Mouse (Mus musculus): ENCODE measurements around the gene Scrn1. TPM values are rescaled to one million over a fixed set of nuclear protein-coding genes. Genes with fewer than 3 reads are reported as not detected.

The Scrn1 gene
- polyA plus RNA-seq, 1 experiment from 2014 or later: 3.4 TPM

GRCm38 (mm10) chr6:54563561-54563960 lies 2.7 kb downstream of the Scrn1 start:
- TF ChIP-seq CTCF (IDR thresholded peaks at IDR 0.05; ENCODE audit: low read depth): no peak
- TF ChIP-seq EP300 (optimal IDR thresholded peaks at IDR 0.05): no peak
- DNase-seq (ENCODE audit: low spot score): no peak
- no peak overlapping the region for H3K4me2 ChIP-seq (replicated peaks; ENCODE audit: low read depth)

GRCm38 (mm10) chr6:54562018-54562809 lies 4.1 kb downstream of the Scrn1 start:
- Histone ChIP-seq H3K9me3 (ENCODE audit: control insufficient read depth, low read length) (no peaks in the 10 kb centered on the region), H3K4me1 (replicated peaks; ENCODE audit: control insufficient read depth, insufficient read depth) (0 out of 2 replicates have a peak, but pooled peaks cover 2% of the 10 kb centered on the region), H3K4me3 (ENCODE audit: low read depth, low read length) (no peak overlapping the region), H3K4me2 (replicated peaks; ENCODE audit: low read depth) (no peak overlapping the region), H3K9ac (ENCODE audit: low read length) (no peak overlapping the region), H3K27me3 (ENCODE audit: control insufficient read depth, insufficient read depth, low read length) (no peaks in the 10 kb centered on the region), H3K27ac (replicated peaks) (no peak overlapping the region), H3K36me3 (ENCODE audit: control insufficient read depth, insufficient read depth, low read length) (no peaks in the 10 kb centered on the region)
- WGBS: 78% methylated on average over 17 of the region's 17 CpGs
- DNase-seq (ENCODE audit: low spot score): no peak
- TF ChIP-seq CTCF (IDR thresholded peaks at IDR 0.05; ENCODE audit: low read depth): no peak
- TF ChIP-seq EP300 (optimal IDR thresholded peaks at IDR 0.05): no peak
- no peak for ATAC-seq (ENCODE audit: low FRiP score, low TSS enrichment)

More at GRCm38 (mm10) chr6:54563561-54563960, 2.7 kb downstream of the Scrn1 start:
- Histone ChIP-seq H3K9ac (ENCODE audit: low read length) (no peak overlapping the region), H3K27me3 (ENCODE audit: control insufficient read depth, insufficient read depth, low read length) (no peaks in the 10 kb centered on the region), H3K27ac (replicated peaks) (no peak overlapping the region), H3K9me3 (ENCODE audit: control insufficient read depth, low read length) (no peaks in the 10 kb centered on the region), H3K36me3 (ENCODE audit: control insufficient read depth, insufficient read depth, low read length) (no peaks in the 10 kb centered on the region), H3K4me1 (replicated peaks; ENCODE audit: control insufficient read depth, insufficient read depth) (0 out of 2 replicates have a peak, but pooled peaks cover 2% of the 10 kb centered on the region), H3K4me3 (ENCODE audit: low read depth, low read length) (no peak overlapping the region)
- no peak for ATAC-seq (ENCODE audit: low FRiP score, low TSS enrichment)
- WGBS: 94% methylated on average over 4 of the region's 4 CpGs

- TF ChIP-seq CTCF (IDR thresholded peaks at IDR 0.05; ENCODE audit: low read depth): no peak
- TF ChIP-seq EP300 (optimal IDR thresholded peaks at IDR 0.05): no peak
- H3K4me2 ChIP-seq (replicated peaks; ENCODE audit: low read depth): no peak overlapping the region
- 62% methylated on average over 7 of the region's 7 CpGs for WGBS
- H3K4me1 ChIP-seq (replicated peaks; ENCODE audit: control insufficient read depth, insufficient read depth): no peaks in the 10 kb centered on the region
- no peak overlapping the region for H3K4me3 ChIP-seq (ENCODE audit: low read depth, low read length)
- no peak overlapping the region for H3K9ac ChIP-seq (ENCODE audit: low read length)
- ATAC-seq (ENCODE audit: low FRiP score, low TSS enrichment) (no peak), DNase-seq (ENCODE audit: low spot score) (no peak)
- H3K27ac ChIP-seq (replicated peaks): no peak overlapping the region
- H3K9me3 ChIP-seq (ENCODE audit: control insufficient read depth, low read length): no peaks in the 10 kb centered on the region
- H3K27me3 ChIP-seq (ENCODE audit: control insufficient read depth, insufficient read depth, low read length): no peaks in the 10 kb centered on the region
- H3K36me3 ChIP-seq (ENCODE audit: control insufficient read depth, insufficient read depth, low read length): no peaks in the 10 kb centered on the region
These were observed 7.8 kb downstream of the Scrn1 start for GRCm38 (mm10) chr6:54558466-54558865.

- no peak for TF ChIP-seq EP300 (optimal IDR thresholded peaks at IDR 0.05)
- no peak for TF ChIP-seq CTCF (IDR thresholded peaks at IDR 0.05; ENCODE audit: low read depth)
- DNase-seq (ENCODE audit: low spot score): no peak
- WGBS: 91% methylated on average over 7 of the region's 7 CpGs
These were observed 8.6 kb downstream of the Scrn1 start for GRCm38 (mm10) chr6:54557671-54558070.

GRCm38 (mm10) chr6:54555816-54556215 lies 10.5 kb downstream of the Scrn1 start:
- Histone ChIP-seq H3K4me2 (replicated peaks; ENCODE audit: low read depth) (no peak overlapping the region), H3K27me3 (ENCODE audit: control insufficient read depth, insufficient read depth, low read length) (no peaks in the 10 kb centered on the region), H3K9me3 (ENCODE audit: control insufficient read depth, low read length) (no peaks in the 10 kb centered on the region), H3K4me1 (replicated peaks; ENCODE audit: control insufficient read depth, insufficient read depth) (no peaks in the 10 kb centered on the region), H3K9ac (ENCODE audit: low read length) (no peak overlapping the region), H3K36me3 (ENCODE audit: control insufficient read depth, insufficient read depth, low read length) (no peaks in the 10 kb centered on the region), H3K4me3 (ENCODE audit: low read depth, low read length) (no peak overlapping the region), H3K27ac (replicated peaks) (no peak overlapping the region)
- no peak for ATAC-seq (ENCODE audit: low FRiP score, low TSS enrichment)
- DNase-seq (ENCODE audit: low spot score): no peak
- TF ChIP-seq EP300 (optimal IDR thresholded peaks at IDR 0.05) (no peak), CTCF (IDR thresholded peaks at IDR 0.05; ENCODE audit: low read depth) (no peak)
- 46% methylated on average over 1 of the region's 1 CpGs for WGBS

More at GRCm38 (mm10) chr6:54557671-54558070, 8.6 kb downstream of the Scrn1 start:
- no peaks in the 10 kb centered on the region for H3K4me1 ChIP-seq (replicated peaks; ENCODE audit: control insufficient read depth, insufficient read depth)
- H3K27ac ChIP-seq (replicated peaks): no peak overlapping the region
- no peak for ATAC-seq (ENCODE audit: low FRiP score, low TSS enrichment)
- H3K27me3 ChIP-seq (ENCODE audit: control insufficient read depth, insufficient read depth, low read length): no peaks in the 10 kb centered on the region
- H3K36me3 ChIP-seq (ENCODE audit: control insufficient read depth, insufficient read depth, low read length): no peaks in the 10 kb centered on the region
- no peak overlapping the region for H3K4me3 ChIP-seq (ENCODE audit: low read depth, low read length)
- no peaks in the 10 kb centered on the region for H3K9me3 ChIP-seq (ENCODE audit: control insufficient read depth, low read length)
- no peak overlapping the region for H3K4me2 ChIP-seq (replicated peaks; ENCODE audit: low read depth)
- no peak overlapping the region for H3K9ac ChIP-seq (ENCODE audit: low read length)

Data from stomach, postnatal 0 days (tissue).